Mouse (Mus musculus): ENCODE measurements around the gene C2cd5. TPM values are rescaled to one million over a fixed set of nuclear protein-coding genes. Genes with fewer than 3 reads are reported as not detected.

Gene C2cd5
- total RNA-seq (2023), result 10 to 100 TPM; 72.6 to 74.1 TPM

GRCm38 (mm10) chr6:143099681-143100382 lies at the start of gene C2cd5:
Gene C2cd5, minus strand, starts transcription at chr6:143100141.

GRCm38 (mm10) chr6:142964076-142964530 lies 135.8 kb downstream of the C2cd5 start, which contains the start of gene St8sia1:
Gene St8sia1, minus strand, starts transcription at chr6:142964452.

Other genes with a start within 250 kb of the C2cd5 start
- gene St8sia1, start 135.7 kb downstream of the C2cd5 start, total RNA-seq (2023), result 10 to 100 TPM; 23.4 to 25.0 TPM
- gene Etnk1, start 67.1 kb upstream of the C2cd5 start, total RNA-seq (2023), result 10 to 100 TPM; 26.0 to 33.2 TPM